Mouse (Mus musculus) liver, postnatal 0 days (tissue): ENCODE results near the gene Syne3.

ENCODE experiments used
- CTCF ChIP-seq: sonication (generic); IDR thresholded peaks from 2 replicates; pipeline ENCODE4 v1.5.1; 2016; ENCODE audit warnings: antibody characterized with exemption, low read depth
- EP300 ChIP-seq: IDR thresholded peaks from 2 replicates; pipeline ENCODE4 v1.6.1; 2016; ENCODE audit warnings: antibody characterized with exemption, low read depth, mild to moderate bottlenecking

DNA sequence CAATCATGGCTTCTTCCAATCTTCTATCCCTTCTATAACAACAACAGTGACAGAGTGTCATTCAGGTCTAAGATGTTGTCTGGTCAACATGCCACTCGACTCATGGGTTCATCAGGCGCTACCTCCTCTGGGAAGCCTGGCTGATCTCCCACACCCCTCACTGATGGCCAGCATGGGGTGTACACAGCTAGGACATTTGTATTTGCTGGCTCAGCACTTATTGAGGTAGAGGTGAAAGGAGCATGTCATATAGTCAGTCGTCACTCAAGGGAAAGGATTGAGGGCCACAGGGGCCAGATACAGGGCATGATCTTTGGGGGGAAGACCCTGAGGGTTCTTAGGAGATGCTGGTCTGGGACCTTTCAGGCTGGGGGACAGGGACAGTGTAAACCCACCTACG, 99.9 kb downstream of the Syne3 start:
- TF ChIP-seq CTCF (no peak), EP300 (no peak)
